Mouse (Mus musculus) left cerebral cortex, postnatal 4 days (tissue): ENCODE data around the gene Spata21. TPM values are rescaled to one million over a fixed set of nuclear protein-coding genes. Genes with fewer than 3 reads are reported as not detected.

Experiments
- DNase-seq: peaks from one replicate; pipeline ENCODE4 v3.0.0-alpha.2; 2022
- intact Hi-C: fragments of 180-260 bp; cut with DNase I; formaldehyde crosslinking; loops from one replicate; pipeline ENCODE4 v1.15.1; 2025
- total RNA-seq, 2 experiments: library from RNA; stranded (reverse); gene quantifications; 2 replicates each; pipeline ENCODE4 v1.2.3; 2021

Gene Spata21
- total RNA-seq, 2 experiments from 2014 or later, result 0.40 TPM; not detected in 1

DNA sequence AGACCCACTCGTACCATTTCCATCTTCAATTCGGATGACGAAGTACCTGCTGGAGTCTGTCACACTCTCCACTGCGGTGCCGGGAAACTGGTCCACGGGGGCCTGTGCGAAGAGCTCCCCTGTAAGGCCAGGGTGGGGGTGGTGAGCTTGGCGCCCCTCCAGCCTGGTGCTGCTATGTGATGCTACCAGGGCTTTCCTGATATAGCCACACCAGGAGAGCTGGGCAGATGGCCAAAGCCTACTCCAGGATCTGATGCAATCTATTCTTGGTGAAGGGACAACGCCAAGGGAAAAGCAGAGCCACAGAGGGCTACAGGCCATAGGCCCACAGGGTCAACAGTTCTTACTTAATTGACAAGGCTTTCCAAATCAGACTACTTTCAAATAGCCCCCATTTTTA, 14.5 kb upstream of the Spata21 start:
- no peak for DNase-seq

DNA sequence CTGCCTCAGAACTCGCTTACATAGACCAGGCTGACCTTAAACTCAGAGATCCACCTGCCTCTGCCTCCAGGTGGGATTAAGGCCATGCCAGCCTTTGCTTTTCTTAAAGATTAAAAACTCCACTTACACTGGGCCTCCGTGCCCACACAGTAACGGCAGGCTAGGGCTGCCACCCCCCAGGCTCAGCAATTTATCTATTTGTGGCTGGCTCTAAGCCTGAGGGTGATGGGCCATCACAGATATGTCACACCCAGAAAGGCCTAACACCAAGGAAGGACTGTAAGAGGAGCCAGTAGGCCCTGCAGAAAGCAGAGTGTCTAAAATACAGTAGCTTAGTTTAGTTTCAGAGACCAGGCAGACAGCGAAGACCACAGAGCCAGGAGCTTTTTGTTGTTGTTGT, 14.0 kb upstream of the Spata21 start:
- intact Hi-C loops, result no loop called here
- no peak for DNase-seq

More for the DNA sequence above, 14.5 kb upstream of the Spata21 start:
- intact Hi-C loops, result no loop called here

DNA sequence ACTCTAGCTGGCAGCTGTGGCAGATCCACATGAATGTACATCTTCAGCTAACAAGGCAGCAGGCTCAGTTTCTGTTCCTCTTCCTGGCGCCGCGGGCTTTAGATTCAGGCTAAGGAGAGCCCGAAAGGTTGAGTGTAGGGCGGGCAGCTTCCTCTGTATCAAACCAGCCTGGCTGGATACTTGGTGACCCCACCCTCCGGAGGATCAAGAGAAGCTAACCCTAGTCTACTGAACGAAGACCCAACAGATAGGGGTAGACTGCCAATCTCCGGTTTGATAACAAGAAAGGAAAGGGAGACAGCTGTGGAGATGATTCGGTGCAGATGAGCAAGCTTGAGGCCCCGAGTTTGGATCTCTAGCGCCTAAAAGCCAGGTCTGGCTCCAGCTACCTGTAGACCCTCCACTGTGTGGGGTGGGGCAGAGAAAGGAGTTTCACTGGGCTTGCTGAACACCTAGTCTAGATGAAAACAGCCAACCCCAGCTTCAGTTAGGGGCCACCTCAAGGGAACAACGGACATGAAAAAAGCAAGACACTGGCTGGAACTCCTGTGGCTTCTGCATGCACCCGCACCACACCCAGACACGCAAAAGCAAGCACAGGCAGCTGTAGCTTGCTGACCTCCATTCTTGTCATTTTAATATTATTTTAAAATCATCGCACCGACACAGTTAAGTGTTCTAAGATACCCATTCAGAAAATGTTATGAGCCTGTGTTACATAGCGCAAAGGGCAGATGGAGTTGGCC, 11.2 kb upstream of the Spata21 start:
- no peak for DNase-seq
- intact Hi-C loops, result no loop called here

DNA sequence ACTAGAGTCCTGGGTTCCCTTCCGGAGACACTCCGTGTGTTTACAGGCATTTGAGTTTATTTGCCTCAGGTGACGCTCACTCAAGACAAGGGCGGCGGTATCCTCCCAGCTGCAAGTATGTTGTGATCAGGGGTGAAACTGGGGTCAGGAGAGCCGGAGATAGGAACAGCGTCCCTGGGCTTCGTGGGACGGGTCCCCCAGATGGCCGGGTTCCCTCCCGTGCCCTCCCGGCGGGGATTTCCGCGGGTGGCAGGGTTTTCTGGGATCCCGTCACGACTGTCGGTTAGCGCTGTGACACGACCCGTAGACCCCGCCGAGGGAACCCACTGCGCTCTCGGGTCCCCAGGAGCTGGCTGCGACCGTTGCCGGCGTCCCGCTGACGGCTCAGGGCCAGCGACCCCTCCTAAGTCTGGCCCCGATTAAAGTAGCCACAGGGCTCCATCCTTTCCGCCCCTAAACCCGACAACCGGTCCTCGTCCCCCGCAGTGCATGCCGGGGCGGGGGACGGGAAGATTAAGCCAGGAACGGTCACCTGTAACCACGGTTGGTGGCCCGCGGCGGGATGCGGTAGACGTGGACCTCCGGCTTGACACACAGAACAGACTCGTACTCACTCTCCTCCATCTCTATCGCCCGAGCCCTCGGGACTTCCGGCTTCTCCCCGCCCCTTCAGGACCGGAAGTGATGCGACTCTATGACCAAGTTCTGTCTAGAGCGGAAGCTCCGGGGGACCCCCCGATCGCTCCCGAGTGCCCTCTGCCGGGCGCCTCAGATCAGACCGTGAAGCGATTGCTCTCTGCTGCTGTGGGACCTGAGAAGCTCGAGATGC, 10.2 kb upstream of the Spata21 start, which contains the start of gene Necap2:
Gene Necap2, minus strand, starts transcription at position 677 of the 829 bp plus-strand sequence.
- intact Hi-C loops, result no loop called here

DNA sequence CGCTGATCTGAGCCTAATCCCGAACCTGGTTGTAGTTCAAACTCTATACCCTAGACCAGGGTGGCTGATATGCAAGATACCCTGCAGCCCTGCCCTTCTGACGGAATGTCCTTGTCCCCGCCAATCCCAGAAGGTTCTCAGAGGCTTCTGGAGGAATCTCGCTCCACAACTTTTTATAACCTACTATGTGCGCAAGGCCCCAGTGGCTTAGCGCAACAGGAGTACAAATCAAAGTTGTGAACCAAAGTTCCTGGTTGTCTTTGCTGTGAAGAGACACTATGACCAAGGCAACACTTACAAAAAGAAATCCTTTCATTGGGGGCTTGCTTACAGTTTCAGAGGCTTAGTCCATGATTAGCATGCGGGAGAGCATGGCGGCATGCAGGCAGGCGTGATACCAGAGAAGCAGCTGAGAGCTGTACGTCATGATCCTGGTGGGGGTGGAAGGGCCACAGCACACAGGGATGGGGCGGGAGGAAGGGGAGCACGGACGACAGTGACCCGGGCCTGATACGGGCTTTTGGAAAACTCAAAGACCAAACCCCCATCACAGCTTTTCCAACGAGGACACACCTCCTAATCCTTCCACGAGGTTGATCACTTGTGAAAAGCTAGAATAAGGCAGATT, 9.5 kb upstream of the Spata21 start:
- intact Hi-C loops, result no loop called here
- DNase-seq, result no peak

More for the DNA sequence above, 10.2 kb upstream of the Spata21 start, which contains the start of gene Necap2:
- peak; percentile 95 for DNase-seq

DNA sequence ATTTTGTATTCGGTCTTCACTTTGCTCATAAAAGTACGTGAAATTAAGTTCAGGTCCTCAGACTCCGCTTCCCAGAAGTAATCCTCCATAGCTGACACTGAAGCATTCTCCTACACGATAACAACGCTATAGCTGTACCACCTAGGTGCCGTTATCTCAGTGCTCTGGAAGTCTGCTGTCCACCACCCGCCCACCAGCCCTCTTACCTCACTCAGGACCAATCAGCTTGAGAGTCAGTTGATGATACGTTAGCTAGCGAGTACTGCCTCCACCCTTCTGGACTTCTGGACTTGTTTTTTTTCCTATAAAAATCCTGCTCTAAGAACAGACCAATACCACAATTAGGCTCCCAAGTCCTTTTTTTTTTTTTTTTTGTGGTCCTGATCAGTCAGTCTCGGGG, 1.3 kb upstream of the Spata21 start:
- intact Hi-C loops, result no loop called here
- no peak for DNase-seq

DNA sequence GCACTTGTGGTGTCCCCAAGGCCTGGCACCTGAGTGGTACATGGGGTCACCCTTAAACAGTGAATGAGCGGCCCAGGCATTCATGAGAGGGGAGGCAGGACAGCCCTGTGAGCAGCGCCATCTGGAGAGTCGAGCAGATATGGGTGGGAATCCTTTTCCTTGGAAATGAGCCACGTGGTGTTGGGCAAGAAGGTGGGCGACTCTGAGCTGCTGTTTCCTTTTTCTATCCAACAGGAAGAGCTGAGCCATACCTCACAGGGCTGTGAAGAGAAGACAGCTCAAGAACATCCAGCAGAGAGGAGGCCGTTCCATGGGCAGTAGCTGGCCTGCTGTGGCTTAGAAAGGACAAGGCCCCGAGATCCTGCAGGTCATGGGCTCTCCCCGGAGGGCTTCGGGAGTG, 581 bp downstream of the Spata21 start:
- DNase-seq, result no peak
- intact Hi-C loops, result no loop called here

DNA sequence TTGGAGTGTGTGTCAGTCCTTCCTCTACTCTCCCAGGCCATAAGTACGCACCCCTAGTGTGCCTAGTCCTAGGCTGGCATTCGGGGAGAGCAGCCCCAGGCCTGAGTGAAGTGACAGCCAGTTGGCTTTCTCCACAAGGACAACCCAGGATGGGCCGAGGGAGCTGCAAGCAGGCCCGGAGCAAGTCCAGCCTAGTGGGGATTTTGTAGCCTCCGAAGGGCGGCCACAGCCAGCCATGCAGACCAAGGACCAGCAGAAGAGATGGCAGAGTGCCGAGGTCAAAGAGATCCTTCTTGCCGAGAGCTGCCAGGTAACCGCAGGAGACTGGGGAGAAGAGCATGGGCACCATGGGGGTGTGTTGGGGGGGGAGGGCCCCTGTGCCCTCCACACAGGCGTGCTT, 6.9 kb downstream of the Spata21 start:
- no peak for DNase-seq
- intact Hi-C loops, result no loop called here

DNA sequence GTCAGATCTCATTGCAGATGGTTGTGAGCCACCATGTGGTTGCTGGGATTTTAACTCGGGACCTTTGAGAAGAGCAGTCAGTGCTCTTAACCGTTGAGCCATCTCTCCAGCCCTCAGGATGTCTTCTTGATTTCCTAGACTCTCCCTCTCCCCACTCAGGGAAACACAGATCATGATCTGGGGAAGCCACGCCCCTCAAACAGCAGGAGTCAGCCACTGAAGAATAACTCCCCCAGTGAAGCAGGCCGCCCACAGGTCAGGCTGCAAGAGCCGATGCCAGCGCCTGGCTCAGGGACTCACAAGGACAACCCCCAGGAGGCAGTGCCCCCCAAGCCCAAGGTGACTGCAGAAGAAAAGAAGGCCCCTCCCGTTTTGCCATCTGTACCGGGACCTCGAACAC, 8.6 kb downstream of the Spata21 start:
- intact Hi-C loops, result no loop called here
- no peak for DNase-seq

DNA sequence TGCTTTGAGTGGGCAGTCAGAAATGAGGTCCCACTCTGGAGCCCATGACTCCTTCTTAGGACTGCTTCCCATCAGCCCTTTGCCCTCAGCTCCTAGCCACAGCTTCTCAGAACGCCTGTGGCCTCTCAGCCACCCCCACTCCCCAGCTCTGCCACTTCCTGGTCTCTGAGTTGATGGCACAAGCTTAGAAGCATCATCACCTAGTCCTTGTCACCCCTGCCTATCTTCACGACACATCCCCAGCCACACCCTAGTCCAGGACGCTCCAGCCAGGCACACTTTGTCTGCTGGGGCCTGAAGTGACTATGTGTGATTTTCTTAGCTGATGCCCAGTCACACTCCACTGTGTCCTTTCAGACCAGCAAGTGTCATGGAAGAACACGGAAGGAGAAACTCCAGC, 10.8 kb downstream of the Spata21 start:
- no peak for DNase-seq
- intact Hi-C loops, result no loop called here

DNA sequence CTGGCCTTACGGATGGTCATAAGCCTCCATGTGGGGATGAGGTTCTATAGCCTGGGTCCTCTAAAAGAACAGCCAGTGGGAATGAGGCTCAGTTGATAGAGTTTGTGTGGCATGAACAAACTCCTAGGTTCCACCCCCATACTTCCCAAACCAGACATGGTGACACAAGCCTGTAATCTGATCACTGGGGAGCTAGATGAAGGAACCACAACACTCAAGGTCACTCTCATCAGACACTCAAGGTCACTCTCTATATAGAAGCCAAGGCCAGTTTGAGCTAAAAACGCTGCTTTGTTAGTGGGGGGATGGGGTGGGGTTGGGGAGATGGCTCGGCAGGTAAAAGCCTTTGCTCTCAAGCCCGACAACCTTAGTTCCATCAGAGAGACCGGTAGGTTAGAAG, 11.8 kb downstream of the Spata21 start:
- DNase-seq, result no peak
- intact Hi-C loops, result no loop called here

DNA sequence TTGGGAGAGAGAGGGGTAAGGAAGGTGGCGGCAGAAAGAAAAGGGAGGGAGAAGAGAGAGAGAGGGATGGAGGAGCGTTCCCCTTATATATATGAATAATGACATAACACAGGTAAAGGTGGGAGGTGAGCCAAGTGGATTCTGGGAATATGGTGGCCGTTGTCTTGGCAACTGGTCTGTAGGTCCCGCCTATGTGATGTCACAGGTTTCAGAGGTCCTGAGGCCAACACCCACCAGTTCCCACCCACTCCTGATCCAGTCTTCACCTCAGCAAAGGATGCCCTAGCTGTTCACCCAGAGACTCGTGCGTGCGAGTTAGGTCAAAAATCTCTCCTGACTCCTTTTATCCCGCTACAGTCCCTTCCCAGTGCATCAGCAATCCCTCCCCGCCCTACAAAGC, 13.2 kb downstream of the Spata21 start:
- DNase-seq, result no peak
- intact Hi-C loops, result no loop called here

DNA sequence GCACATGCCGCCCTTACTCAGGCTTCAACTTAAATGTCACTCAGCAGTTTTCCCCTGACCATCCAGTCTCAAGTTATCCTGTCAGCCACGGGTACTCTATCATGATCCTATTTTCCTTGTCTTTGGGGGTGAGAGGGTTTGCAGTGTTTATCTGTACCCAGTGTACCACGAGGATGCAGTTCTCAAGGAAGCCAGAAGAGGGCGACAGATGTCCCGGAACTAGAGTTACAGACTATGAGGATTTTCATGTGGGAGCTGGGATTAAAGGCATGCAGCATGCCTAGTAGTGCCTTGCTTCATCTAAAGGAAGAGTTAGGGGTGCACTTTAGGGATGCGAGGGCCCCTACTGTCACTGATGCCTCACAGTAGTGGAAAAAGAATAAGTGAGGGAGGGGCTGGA, 13.7 kb downstream of the Spata21 start:
- peak; percentile 38 for DNase-seq
- intact Hi-C loops, result no loop called here

DNA sequence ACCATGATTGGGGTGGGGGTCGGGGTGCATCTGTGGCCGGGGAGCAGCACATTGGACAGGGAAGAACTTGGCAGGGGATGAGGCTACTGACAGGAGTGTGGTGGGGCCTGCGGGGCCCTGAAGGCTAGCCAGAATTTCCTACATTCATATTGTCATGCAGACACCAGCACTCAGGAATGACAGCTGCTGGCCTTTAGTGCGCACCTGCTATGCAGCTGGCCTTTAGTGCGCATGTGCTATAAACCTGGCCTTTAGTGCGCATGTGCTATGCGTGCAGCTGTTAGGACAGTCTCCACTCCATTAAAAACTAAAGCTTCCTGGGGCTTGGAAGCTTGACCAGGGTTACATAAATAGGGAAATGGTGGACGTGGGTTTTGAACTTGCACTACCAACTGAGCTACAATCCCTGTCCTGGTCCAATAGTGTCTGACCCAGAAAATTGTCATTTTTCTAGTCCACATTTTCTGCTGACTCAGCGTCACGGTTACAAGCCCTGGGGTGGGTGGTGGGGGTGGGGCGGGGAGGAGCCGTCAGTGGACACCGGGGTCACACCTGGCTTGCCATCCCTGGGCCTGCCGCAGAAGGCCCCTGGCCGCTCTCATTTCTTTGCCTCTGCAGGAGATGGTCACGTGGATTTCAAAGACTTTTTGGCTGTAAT, 18.5 kb downstream of the Spata21 start:
- intact Hi-C loops, result no loop called here
- DNase-seq, result no peak

DNA sequence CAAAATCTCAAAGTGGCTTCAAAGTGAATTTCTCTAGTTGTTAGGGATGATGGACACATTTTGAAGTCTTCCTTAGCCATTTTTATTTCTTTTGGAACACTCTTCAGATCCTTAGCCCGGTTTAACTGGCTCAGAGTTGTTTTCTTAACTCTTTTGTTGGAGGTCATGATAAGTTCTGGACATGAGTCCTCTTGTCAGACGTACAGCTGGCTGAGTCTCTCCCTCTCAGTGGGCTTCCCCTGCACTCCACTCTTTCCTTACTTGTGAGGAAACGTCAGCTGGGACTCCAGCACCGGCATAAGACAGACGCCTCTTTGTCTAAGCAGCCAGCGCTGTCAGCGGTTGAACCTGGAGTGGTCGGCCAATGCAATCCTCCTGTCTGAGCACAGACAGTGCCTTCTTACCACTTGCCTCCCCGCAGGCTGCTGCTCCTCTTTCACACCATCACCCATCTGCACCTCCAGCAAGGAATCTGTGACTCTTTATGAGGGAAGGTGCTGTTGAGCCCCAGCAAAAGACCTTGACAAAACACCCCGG, 20.1 kb downstream of the Spata21 start:
- intact Hi-C loops, result no loop called here
- DNase-seq, result no peak

DNA sequence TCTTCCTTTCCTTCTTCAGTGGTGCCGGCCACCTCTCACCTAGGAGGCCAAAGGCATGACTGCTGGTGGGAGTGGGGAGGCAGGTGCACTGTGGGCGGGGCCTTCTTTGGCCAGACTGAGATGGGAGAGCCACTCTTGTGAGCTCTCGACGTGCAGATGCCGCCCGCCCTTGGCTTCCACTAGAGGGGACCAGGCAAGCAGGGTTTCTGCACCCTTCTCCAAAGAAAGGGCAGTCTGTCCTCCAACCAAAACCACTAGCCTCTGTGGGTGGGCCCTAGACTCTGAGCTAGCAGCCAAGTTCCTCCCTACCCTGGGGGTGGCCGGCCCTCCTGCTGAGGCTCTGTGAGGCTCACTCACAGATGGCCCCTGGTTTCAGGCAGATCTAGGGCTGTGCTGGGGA, 25.7 kb downstream of the Spata21 start:
- intact Hi-C loops, result no loop called here
- peak; percentile 56 for DNase-seq

DNA sequence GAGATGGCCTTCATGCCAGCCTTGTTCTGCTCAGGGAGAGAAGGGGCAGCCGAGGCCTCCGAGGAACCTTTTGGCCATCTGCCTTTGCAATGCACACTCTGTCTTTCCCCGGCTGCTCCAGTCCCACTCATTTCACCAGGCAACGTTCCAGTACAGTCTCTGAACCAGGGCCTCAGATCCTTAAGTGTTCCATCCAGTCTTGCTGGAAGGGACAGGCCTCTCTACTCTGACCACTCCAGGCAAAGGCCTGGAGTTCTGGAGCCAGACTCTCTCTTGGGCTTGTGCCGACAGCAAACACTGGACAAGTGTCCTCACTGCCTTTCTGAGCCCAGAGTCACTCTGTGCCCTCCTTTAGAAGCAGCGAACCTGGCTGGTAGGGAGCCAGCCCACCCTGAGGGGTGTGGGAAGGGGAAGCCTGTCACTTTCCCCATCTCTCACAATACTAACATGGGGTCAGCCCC, 26.4 kb downstream of the Spata21 start:
- intact Hi-C loops, result no loop called here
- DNase-seq, result peak; percentile 62

DNA sequence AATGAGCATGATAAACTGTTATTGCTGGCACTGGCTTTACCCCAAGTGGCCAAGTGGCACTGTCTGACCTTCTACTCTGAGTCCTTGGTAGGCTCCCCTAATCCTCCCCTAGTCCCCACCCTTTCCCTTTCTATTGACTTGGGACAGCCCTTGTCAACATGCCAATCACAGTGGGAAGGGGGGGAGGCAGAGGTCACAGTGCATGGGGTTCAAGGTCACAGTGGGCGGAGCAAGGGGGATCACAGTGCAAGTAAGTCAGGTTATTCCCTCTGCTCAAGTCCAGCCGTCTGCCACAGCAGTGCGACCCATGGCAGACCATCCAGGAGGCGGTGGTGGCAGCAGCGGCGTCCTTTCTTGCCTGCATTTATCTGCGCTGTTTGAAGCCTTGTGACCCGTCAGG, 27.3 kb downstream of the Spata21 start:
- no peak for DNase-seq
- intact Hi-C loops, result no loop called here

DNA sequence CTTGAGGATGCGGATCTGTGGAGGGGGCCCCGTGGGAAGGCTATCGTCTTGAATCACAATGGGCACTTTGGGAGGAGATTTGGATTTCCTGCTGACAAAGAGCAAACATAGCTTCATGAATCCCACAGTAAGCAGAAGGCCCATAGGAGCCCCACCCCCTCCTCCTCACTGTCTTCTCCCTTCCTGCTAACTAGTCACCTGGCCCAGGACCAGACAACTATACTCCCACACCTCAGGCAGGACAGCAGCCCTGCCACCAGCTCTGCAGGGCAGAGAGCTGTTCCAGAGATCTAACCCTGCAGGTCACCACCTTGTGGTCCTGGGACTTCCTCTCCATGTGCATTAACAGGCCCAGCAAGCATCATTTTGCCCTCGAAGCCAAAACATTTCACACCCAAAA, 30.6 kb downstream of the Spata21 start:
- intact Hi-C loops, result no loop called here
- DNase-seq, result no peak

DNA sequence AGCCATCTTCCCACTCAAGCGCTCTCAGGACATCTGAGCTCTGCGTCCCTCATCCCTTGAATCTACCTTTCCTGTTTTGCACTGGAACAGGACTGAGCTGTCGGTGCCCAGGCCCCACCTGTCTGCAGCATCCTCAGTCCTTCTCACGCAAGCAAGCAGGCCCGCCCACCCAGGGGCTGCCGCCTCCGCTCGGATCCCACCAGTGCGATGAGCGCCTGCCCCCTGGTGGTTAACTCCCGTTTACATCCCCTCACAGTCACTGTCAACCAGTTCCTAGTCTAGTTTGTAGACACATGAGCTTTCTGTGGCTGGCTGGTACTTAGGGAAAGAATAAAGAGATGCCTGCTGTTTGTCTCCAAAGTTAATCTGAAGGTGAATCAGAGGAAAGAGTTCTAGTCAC, 32.6 kb downstream of the Spata21 start:
- DNase-seq, result peak; percentile 80
- intact Hi-C loops, result no loop called here

DNA sequence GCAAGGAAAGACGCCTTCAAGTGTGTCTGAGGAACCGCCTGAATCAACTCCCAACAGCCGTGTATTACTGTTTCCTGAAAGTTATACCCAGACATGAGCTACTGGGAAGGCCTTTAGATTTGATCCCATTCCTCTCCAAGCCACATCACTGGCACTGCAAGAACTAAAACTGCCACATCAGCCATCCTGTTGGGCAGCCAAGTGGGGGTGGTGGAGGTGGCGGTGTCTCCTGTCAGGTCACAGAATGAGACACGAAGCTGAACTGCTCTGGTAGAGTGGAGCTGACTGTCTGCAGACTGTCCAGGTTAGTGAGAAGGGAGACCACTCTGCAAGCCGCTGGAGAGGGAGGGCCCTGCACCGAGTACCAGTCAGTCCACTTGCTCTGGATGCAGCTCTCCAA, 34.5 kb downstream of the Spata21 start:
- no peak for DNase-seq
- intact Hi-C loops, result no loop called here
